Mouse (Mus musculus) left cerebral cortex, adult 18-20 months (tissue): ENCODE results near the gene Foxk1. TPM values are rescaled to one million over a fixed set of nuclear protein-coding genes. Genes with fewer than 3 reads are reported as not detected.

Source experiments
- DNase-seq, 2 experiments: peaks; one replicate each; pipeline ENCODE4 v3.0.0; 2021 to 2022; ENCODE audit warnings: low spot score in 2 of 2, mixed read lengths in 1 of 2
- total RNA-seq, 2 experiments: library from RNA; stranded (reverse); gene quantifications; 2 replicates each; pipeline ENCODE4 v1.2.3; 2021

Foxk1 gene
- total RNA-seq, 2 experiments from 2014 or later = 40.8 to 41.1 TPM

GRCm38 (mm10) chr5:142417104-142417503, 15.8 kb downstream of the Foxk1 start:
- DNase-seq = no peak

GRCm38 (mm10) chr5:142417876-142418275, 16.6 kb downstream of the Foxk1 start:
- no peak for DNase-seq

DNA sequence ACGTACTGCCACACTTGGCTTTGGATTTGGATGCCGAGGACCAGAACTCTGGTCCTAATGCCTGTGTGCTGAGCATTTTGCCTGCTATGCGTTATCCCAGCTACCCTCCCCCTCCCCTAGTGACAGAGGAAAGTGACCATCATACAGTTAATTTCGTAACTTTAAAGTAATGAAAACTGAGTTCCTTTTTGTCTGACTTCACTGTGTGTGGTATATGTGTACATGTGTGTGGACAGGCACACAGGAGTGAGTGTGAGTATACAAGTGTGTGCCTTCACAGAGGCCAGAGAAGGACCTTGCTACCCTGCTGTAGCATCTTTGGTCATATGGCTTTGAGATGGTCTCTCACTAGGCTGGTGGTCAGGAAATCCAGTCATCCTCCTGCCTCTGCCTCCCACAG, 17.1 kb downstream of the Foxk1 start:
- DNase-seq = no peak

DNA sequence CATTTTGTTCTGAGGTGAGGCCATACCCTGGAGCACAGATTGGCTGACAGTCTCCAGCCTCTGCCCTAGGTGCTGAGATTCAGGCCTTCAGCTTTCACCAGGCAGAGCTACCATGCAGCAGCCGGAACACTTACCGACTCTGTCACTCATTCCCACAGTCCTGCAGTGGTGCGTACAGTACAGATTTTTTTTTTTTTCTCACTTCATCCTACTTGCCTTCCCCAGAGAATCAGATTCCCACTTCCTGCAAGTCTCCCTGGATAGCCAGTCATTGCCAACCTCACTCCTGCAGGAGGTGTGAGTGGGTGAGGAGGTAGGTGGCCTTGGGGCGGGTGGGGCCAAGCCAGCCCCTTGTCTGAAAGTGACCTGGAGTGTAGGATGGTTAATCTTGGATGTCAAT, 19.0 kb downstream of the Foxk1 start:
- no peak for DNase-seq

- DNase-seq = no peak
Observed at GRCm38 (mm10) chr5:142420920-142421319, 19.6 kb downstream of the Foxk1 start.

- DNase-seq = no peak
Observed at GRCm38 (mm10) chr5:142421886-142422285, 20.6 kb downstream of the Foxk1 start.

- no peak for DNase-seq
Observed at GRCm38 (mm10) chr5:142423141-142423540, 21.8 kb downstream of the Foxk1 start.

GRCm38 (mm10) chr5:142423701-142424100, 22.4 kb downstream of the Foxk1 start:
- no peak for DNase-seq

- no peak for DNase-seq
Observed at GRCm38 (mm10) chr5:142424627-142425349, 23.5 kb downstream of the Foxk1 start.

GRCm38 (mm10) chr5:142426476-142426875, 25.2 kb downstream of the Foxk1 start:
- no peak for DNase-seq

DNA sequence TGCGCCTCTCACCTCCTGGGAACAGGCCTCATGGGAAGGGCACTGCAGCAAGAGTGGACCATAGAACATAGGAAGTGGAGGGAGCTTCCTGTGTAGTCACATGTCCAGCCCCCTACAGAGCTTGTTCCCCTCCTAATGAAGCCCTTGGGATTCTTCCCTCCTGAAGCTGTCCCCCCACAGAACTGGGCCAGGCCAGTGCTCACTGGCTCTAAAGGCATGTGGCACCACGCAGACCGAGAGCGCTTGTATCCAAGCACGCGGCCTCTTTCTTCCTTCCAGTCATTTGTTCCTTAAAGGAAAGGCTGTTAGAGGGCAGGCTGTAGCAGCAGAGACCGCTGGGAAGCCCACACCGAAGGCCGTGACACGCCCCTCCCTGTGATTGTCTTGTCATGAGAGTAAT, 26.6 kb downstream of the Foxk1 start:
- no peak for DNase-seq

DNA sequence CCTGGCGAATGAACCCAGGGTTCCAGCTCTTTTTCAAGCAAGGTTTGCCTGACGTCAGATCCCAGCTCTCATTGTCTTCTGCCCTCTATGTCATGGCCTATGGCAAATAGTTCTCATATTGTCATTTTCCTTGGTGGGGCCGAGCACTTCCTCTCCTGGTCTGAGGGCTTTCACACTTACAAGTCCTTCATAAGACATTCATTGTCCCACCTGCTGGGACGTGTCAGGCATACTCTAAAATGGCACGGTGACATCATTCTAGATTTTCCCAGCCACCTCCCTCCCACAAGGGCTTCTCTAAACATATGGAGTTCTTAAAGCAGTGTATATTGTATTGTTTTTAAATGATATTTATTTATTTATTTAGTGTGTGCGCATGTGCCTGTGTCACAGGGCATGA, 27.4 kb downstream of the Foxk1 start:
- DNase-seq = no peak

- no peak for DNase-seq
Observed at GRCm38 (mm10) chr5:142431029-142431428, 29.7 kb downstream of the Foxk1 start.

GRCm38 (mm10) chr5:142431811-142432434, 30.6 kb downstream of the Foxk1 start:
- no peak for DNase-seq

- no peak for DNase-seq
Observed at GRCm38 (mm10) chr5:142432695-142433094, 31.4 kb downstream of the Foxk1 start.

- peak; percentile 56 to 73 for DNase-seq
Observed at GRCm38 (mm10) chr5:142434052-142434451, 32.8 kb downstream of the Foxk1 start.

- no peak for DNase-seq
Observed at GRCm38 (mm10) chr5:142435736-142436135, 34.4 kb downstream of the Foxk1 start.

GRCm38 (mm10) chr5:142438380-142438938, 37.2 kb downstream of the Foxk1 start:
- peak; percentile 70 to 85 for DNase-seq

DNA sequence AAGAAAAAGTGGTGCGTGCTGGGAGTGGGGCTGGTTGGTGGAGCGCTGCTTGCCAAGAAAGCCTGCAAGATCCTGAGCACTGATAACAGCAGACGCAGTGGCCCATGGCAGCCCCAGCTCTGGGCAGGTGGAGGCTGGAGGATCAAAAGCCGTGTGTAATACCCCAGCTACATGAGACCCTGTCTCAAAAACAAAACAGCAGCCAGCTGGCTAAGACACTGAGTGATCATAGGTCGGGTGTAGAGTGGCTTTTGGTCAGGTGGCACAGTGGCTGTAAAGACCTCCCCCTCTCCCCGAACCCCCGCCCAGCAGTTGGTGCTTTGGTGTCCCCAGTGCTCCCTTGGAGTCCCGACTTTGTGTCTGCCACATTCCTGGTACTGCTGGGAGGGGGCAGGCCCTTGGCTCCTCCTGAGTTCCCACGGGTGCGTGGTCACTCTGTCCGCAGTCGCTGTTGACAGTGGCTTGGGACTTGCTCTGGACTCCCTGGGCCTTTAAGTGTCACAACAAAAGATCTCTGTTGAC, 38.7 kb downstream of the Foxk1 start:
- DNase-seq = no peak

GRCm38 (mm10) chr5:142440451-142441147, 39.3 kb downstream of the Foxk1 start:
- DNase-seq = peak; percentile 55 to 56

GRCm38 (mm10) chr5:142441332-142442044, 40.2 kb downstream of the Foxk1 start:
- DNase-seq = no peak
